Mouse (Mus musculus): ENCODE data around the gene Cldn1. TPM values are rescaled to one million over a fixed set of nuclear protein-coding genes. Genes with fewer than 3 reads are reported as not detected.
A peak's percentile ranks its signal among the peaks of the same experiment; 100 is the strongest.

The Cldn1 gene
- under 1 TPM; 0.64 to 0.86 TPM for total RNA-seq (2021)
- long read RNA-seq, experiment 1, result 0 reads
- long read RNA-seq, experiment 2, partial matches to known transcripts, result 0 of 1 reads
- long read RNA-seq, experiment 2, other reads (novel, unspliced or antisense), result 0 of 1 reads

DNA sequence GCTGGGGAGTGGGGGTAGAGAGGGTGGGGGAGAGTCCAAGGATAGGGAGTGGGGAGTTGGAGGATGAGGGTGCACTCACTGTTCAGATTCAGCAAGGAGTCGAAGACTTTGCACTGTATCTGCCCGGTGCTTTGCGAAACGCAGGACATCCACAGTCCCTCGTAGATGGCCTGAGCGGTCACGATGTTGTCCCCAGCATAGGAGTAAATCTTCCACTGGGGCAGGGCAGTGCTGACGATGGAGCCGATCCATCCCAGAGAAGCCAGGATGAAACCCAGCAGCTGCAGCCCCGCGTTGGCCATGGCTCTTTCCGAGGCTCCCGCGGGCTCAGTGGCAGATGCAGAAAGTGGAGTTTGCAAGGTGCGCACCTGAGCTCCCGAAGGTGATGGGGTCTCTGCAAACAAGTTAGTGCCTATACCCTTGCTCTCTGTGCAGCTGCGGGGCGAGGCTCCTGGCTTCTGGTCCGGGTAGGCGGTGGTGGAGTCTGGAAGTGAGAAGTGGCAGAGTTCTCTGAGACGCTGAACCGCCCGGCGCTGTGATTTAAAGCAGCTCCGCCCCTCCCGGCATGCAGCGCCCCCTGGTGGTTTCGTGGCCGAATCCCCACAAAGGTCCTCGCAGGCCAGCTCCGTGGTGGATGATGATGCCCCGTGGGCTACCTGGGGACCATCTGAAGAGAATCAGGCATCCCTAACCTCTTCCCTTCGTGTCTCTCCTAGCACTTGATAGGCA lies at the start of gene Cldn1:
Gene Cldn1 (minus strand): TSS at position 517 of the 729 bp plus-strand sequence.
- peak; percentile 70 to 88 for DNase-seq (ENCODE audit: low spot score in 2 of 2)
- peak; percentile 97 for TF ChIP-seq CTCF (conservative IDR thresholded peaks at IDR 0.05)
- Histone ChIP-seq H3K4me3 (peak within 1 kb of the TSS; percentile 60), H3K27ac (no peak within 1 kb of the TSS)

DNA sequence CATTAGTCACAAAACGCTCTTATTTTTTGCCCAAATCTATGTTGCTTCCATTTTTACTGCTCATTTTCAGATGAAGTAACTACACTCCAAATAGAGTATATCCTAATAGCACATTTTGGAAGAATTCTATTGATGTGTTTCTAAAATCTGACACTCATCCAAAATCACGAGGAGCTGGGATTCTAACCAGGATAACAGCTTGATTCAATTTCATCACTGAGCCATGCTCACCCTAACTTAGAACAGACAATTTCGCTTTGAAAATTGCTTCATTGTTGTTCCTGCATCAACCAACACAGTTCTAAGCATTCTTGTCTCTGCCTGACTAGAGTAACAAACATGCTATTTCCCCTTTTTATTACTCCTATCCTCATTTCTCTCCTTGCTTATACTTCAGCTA lies 47.0 kb upstream of the Cldn1 start:
- Histone ChIP-seq H3K27ac (peak overlapping the region; percentile 36; the same call in 1 of the 2 replicates), H3K4me3 (no peak overlapping the region)
- TF ChIP-seq CTCF (conservative IDR thresholded peaks at IDR 0.05), result no peak
- DNase-seq (ENCODE audit: low spot score in 2 of 2), result peak; percentile 26 to 44

DNA sequence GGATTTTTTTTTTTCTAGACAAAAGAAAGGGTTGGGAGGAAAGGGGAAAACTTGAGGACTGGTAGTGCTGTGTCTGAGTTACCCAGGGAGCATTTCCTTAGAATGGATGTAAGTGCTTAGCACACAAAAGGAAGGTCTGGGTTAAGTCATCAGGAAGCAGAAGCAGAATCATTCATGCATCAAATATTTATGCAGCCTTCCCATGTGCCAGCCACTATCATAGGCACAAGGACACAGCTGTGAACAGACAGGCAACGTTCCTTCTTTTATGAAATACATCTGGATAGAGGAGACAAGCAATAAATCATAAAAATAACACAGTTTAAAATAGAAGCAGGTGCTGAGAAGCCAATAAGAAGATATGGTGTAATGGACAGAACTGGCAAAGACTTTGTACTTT lies 32.4 kb upstream of the Cldn1 start:
- Histone ChIP-seq H3K4me3 (no peak overlapping the region), H3K27ac (no peak overlapping the region)
- DNase-seq (ENCODE audit: low spot score in 2 of 2), result no peak
- TF ChIP-seq CTCF (conservative IDR thresholded peaks at IDR 0.05), result no peak

DNA sequence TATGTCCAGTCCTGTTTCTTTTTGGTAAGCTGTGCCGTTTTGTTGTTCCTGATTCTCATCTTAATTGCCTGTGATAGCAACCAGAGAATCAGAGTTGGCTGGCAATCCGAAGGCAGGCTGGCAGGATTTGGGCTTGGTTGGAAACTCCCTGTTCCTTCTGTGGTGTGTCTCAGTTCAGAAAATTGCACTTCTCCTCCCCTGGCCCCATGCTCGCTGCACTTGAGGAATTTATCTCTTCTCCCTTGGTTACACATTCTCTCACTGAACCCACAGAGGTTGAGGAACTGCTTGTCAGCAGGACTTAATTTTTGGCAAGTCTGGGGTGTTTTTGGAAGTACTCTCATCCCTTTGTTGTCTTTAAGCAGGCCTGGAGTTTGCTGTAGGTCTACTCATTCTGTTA lies 29.3 kb upstream of the Cldn1 start:
- no peak for TF ChIP-seq CTCF (conservative IDR thresholded peaks at IDR 0.05)
- no peak overlapping the region for H3K27ac ChIP-seq
- no peak overlapping the region for H3K4me3 ChIP-seq
- no peak for DNase-seq (ENCODE audit: low spot score in 2 of 2)

DNA sequence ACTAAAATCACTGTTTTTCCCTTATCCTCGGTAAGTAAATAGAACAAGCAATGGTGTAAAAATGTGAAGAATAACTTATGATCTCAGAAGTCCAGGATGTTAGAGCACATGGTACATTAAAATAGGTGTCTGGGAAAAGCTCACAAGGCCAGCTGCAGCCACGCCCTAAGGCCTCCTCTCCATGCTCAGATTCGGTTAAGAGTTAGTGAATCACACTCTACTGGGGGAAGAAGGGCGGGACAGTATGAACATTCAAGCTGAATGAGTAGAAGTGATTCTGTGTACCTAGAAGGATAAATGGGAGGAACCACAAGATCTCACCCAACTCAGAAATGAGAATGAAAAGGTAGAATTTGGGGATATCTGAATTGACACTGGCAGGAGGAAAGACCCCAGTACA lies 28.9 kb upstream of the Cldn1 start:
- TF ChIP-seq CTCF (conservative IDR thresholded peaks at IDR 0.05), result no peak
- Histone ChIP-seq H3K27ac (no peak overlapping the region), H3K4me3 (no peak overlapping the region)
- no peak for DNase-seq (ENCODE audit: low spot score in 2 of 2)

DNA sequence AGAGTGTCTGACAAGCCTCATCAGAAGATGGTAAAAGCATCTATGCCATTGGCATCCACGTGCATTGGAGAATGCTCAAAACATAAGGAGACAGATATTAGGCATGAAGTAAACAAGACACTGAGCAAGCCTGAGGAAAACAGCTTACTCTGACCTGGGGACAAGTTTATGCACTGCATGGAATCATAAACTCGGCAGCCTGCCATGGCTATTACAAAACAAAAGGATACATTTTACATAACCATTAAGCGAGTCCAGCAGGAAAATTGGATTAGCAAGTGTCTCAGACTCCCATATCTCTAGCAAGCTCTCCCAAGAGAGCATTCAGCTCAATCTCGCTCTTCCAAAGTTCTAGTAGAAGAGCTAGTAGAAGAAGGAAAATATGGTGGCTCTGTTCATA lies 19.3 kb upstream of the Cldn1 start:
- no peak for DNase-seq (ENCODE audit: low spot score in 2 of 2)
- no peak for TF ChIP-seq CTCF (conservative IDR thresholded peaks at IDR 0.05)
- no peak overlapping the region for H3K4me3 ChIP-seq
- no peak overlapping the region for H3K27ac ChIP-seq

DNA sequence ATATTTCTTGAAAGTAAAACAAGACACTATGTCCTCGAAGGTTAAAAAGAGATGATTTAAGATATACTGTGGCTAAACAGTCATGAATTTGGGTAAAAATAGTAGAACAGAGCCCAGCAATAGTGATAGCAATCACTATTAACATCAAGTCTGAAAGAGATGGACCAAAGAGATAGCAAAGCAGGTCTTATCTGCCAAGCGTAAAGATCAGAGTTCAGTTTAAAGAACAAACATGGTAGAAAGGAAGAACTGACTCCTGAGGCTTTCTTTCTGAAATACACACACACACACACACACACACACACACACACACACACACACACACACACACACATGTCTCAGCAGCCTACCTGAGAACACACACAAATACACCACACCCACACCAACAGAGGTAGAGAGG lies 14.5 kb upstream of the Cldn1 start:
- Histone ChIP-seq H3K4me3 (no peak overlapping the region), H3K27ac (no peak overlapping the region)
- DNase-seq (ENCODE audit: low spot score in 2 of 2), result no peak
- TF ChIP-seq CTCF (conservative IDR thresholded peaks at IDR 0.05), result no peak

DNA sequence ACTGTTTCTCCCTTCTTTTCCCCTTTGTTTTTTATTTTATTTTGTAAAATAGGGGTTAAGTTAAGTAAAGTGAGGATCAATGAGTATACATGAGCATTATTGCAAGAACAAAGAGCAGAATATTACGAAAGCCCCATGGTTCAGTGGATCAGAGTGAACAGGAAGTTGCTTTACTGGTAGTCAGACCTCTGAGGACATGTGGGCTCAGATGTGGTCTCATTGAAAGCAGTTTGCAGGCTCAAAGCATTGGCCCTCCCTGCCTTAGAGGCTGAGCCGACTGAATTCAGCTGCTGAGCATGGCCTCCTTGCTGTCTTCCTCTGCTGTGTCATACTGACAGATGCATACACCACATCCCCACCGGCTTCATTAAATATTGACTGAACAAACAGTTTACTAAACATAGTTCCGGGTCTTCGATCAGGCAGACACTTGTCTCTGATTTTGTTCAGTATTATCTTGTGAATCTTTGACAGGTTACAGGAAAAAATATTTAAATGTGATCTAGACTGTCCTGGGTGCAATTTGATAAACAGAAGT lies 12.5 kb upstream of the Cldn1 start:
- H3K4me3 ChIP-seq, result no peak overlapping the region
- no peak for TF ChIP-seq CTCF (conservative IDR thresholded peaks at IDR 0.05)
- H3K27ac ChIP-seq, result no peak overlapping the region
- DNase-seq (ENCODE audit: low spot score in 2 of 2), result no peak

DNA sequence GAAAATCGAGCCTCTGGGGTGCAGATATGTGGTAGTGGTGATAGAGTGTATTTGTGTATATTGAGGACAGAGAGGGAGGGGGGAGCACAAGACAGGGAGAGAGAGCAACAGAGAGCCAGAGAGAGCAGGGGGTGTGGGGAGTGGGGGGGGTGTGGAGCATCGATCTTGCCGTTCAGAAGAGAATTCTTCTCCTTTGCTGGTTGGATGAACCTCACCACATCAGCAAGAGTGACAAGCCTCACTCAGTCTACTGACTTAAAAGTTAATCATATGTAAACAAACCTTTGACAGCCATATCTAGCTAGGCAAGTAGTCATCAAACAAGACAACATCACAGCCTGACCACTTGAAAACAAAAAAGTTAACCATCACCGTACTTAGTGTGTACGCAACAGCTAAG lies 5.5 kb upstream of the Cldn1 start:
- TF ChIP-seq CTCF (conservative IDR thresholded peaks at IDR 0.05), result no peak
- DNase-seq (ENCODE audit: low spot score in 2 of 2), result no peak
- Histone ChIP-seq H3K4me3 (no peak overlapping the region), H3K27ac (no peak overlapping the region)

DNA sequence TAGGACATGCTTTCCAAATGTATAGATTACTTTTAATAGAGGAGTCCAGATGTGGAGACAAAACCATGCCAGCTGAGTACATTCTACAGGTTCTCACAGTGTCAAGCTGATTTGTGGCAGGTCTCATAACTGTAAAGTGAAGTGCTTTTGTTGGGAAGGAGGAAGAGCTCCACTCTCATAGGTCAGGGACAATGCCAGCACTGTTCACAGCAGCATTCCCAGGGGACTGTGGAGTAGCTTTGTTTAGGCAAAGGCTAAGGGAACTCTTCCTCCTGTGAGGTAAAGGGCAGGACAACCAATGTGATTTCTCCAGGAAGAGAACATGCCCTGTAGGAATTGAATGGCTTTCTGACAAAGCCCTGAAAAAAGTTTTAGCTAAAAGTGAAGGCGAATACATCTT lies 1.5 kb downstream of the Cldn1 start:
- H3K4me3 ChIP-seq, result no peak overlapping the region
- no peak for DNase-seq (ENCODE audit: low spot score in 2 of 2)
- TF ChIP-seq CTCF (conservative IDR thresholded peaks at IDR 0.05), result no peak
- H3K27ac ChIP-seq, result no peak overlapping the region

DNA sequence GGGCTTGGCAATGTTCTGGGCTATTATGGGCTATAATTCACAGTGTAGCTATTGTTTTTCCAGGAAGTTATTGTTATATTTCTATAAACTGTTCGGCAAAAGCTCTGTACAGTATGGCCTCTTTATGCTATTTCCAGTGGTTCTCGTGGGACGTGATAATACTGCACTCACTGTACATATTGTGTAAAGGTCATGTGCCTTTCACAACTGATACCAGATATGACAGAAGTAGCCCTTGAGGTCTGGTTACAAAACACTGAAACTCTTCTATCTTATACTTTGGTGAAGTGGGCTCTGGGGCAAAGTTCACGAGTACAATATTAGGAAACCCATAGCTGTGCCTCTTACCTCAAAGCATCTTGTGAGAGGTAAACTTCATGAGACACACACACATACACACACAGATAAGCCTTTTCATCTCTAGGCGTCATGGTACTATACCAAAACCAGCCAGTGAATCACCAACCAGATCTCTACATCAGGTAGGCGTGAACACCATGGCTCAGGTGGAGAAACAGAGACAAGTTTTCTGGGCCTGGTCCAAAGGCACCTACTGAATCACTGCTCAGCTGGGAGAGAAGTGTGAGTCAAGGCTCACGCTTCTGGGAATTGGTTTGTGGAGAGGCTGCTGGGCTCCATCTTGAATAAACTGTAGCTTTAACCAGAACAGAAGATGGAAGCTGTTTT lies 2.5 kb downstream of the Cldn1 start:
- H3K27ac ChIP-seq, result no peak overlapping the region
- no peak overlapping the region for H3K4me3 ChIP-seq
- no peak for TF ChIP-seq CTCF (conservative IDR thresholded peaks at IDR 0.05)
- DNase-seq (ENCODE audit: low spot score in 2 of 2), result no peak

DNA sequence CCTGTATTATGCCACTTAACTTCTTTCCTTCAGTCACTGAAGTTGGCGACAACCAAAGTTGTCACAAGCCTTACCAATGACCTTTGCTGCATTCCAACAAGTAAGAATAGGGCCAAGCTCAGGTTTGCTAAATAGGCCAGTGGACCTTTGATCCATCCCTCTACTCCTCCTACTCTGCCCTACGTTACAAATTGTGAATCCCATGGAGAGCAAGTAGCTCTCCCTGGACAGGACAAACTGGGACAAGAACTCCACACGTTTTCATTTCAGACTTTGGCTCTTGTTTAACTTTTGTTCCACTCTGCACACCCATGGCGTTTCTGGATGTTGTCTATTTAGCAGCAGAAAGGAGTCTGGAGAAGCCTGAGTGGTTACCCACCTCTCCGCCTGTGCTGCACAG lies 3.5 kb downstream of the Cldn1 start:
- no peak overlapping the region for H3K4me3 ChIP-seq
- no peak for TF ChIP-seq CTCF (conservative IDR thresholded peaks at IDR 0.05)
- no peak overlapping the region for H3K27ac ChIP-seq
- no peak for DNase-seq (ENCODE audit: low spot score in 2 of 2)

DNA sequence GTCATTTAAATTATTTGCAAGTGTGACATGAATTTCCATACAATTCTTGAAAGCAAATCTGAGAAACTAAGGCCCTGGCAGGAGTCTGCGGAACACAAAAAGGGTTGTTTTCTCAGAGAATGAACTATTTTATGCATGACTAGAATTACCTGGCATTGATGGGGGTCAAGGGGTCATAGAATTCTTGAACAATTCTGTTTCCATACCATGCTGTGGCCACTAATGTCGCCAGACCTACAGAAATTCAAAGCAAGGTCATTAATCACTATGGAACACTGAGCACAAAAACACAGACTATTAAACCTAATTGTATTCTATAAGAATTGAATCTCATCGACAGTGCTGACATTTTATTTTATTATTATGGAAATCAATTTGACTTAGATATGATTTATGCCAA lies 10.9 kb downstream of the Cldn1 start:
- TF ChIP-seq CTCF (conservative IDR thresholded peaks at IDR 0.05), result no peak
- Histone ChIP-seq H3K27ac (no peak overlapping the region), H3K4me3 (no peak overlapping the region)
- DNase-seq (ENCODE audit: low spot score in 2 of 2), result no peak

Data from layer of hippocampus, adult 2 months (tissue).